Mouse (Mus musculus) liver, adult 2 months (tissue): ENCODE measurements at regions not wholly inside any gene's neighbourhood (a gene's known extent, or its start where the extent isn't known, plus 50 kb on each side); places are given as distances from the start of the nearest gene placed in this dataset.

ENCODE experiments used
- CTCF ChIP-seq: fragments of 200-500 bp; IDR thresholded peaks from 2 replicates; pipeline ENCODE4 v1.5.1; 2011; ENCODE audit warnings: low read depth, low read length, control low read depth
- POLR2A ChIP-seq: fragments of 200-500 bp; IDR thresholded peaks from 2 replicates; pipeline ENCODE4 v1.6.1; 2011; ENCODE audit warnings: low read length, control low read depth; ENCODE audit not compliant: insufficient read depth; ENCODE audit errors: extremely low read depth

GRCm38 (mm10) chr10:120612351-120612750 is 136.1 kb upstream of the Hmga2 start:
- TF ChIP-seq CTCF = no peak
- TF ChIP-seq POLR2A = no peak
